Mouse (Mus musculus) cerebellum, postnatal 10 days (tissue): ENCODE results near the gene Stxbp3.

Source experiments
- DNase-seq, 2 experiments: peaks; one replicate each; pipeline ENCODE4 v3.0.0; 2021; ENCODE audit warnings: mixed read lengths in 2 of 2

Stxbp3 gene

GRCm38 (mm10) chr3:108795554-108796299 lies 44.6 kb downstream of the Stxbp3 start:
- DNase-seq: no peak

GRCm38 (mm10) chr3:108794780-108795179 lies 45.5 kb downstream of the Stxbp3 start:
- no peak for DNase-seq

- DNase-seq: no peak
These were observed 47.9 kb downstream of the Stxbp3 start for GRCm38 (mm10) chr3:108792420-108792819.

- no peak for DNase-seq
These were observed 49.1 kb downstream of the Stxbp3 start for GRCm38 (mm10) chr3:108791054-108791706.

GRCm38 (mm10) chr3:108790499-108790898 lies 49.8 kb downstream of the Stxbp3 start:
- no peak for DNase-seq

GRCm38 (mm10) chr3:108789299-108789698 lies 51.0 kb downstream of the Stxbp3 start:
- DNase-seq: no peak

- no peak for DNase-seq
These were observed 51.9 kb downstream of the Stxbp3 start for GRCm38 (mm10) chr3:108788455-108788794.

- DNase-seq: no peak
These were observed 52.4 kb downstream of the Stxbp3 start for GRCm38 (mm10) chr3:108787754-108788454.

- no peak for DNase-seq
These were observed 53.8 kb downstream of the Stxbp3 start for GRCm38 (mm10) chr3:108786520-108786919.

GRCm38 (mm10) chr3:108782364-108782895 lies 57.9 kb downstream of the Stxbp3 start:
- DNase-seq: no peak

GRCm38 (mm10) chr3:108781884-108782270 lies 58.4 kb downstream of the Stxbp3 start:
- no peak for DNase-seq

GRCm38 (mm10) chr3:108781238-108781883 lies 59.0 kb downstream of the Stxbp3 start:
- DNase-seq: no peak

GRCm38 (mm10) chr3:108778761-108779540 lies 61.4 kb downstream of the Stxbp3 start:
- DNase-seq: no peak

- DNase-seq: no peak
These were observed 67.5 kb downstream of the Stxbp3 start for GRCm38 (mm10) chr3:108772811-108773210.

- DNase-seq: no peak
These were observed 68.1 kb downstream of the Stxbp3 start for GRCm38 (mm10) chr3:108772211-108772610.

GRCm38 (mm10) chr3:108770725-108771368 lies 69.5 kb downstream of the Stxbp3 start:
- peak; percentile 72 to 83 for DNase-seq

- no peak for DNase-seq
These were observed 70.8 kb downstream of the Stxbp3 start for GRCm38 (mm10) chr3:108769547-108769946.

GRCm38 (mm10) chr3:108767416-108767815 lies 72.9 kb downstream of the Stxbp3 start:
- no peak for DNase-seq

- DNase-seq: no peak
These were observed 73.4 kb downstream of the Stxbp3 start for GRCm38 (mm10) chr3:108766943-108767342.

GRCm38 (mm10) chr3:108765476-108765875 lies 74.8 kb downstream of the Stxbp3 start:
- DNase-seq: no peak

- peak; percentile 31 to 47 for DNase-seq
These were observed 75.3 kb downstream of the Stxbp3 start for GRCm38 (mm10) chr3:108764976-108765375.

- DNase-seq: no peak
These were observed 76.6 kb downstream of the Stxbp3 start for GRCm38 (mm10) chr3:108763691-108764090.
